Mouse (Mus musculus) 3134 (cell line): Measurements from ENCODE around the gene Eif1.
"Not testable (repeated sequence)": the region's sequence is repeated elsewhere in the genome, so short reads cannot be mapped to it uniquely, and the experiment has no call there.

ENCODE experiments used
- DNase-seq: peaks from one replicate; pipeline ENCODE4 v3.0.0-alpha.2; 2011; ENCODE audit warnings: low spot score; ENCODE audit not compliant: insufficient read length; ENCODE audit errors: extremely low read depth

Eif1 gene

GRCm38 (mm10) chr11:100344269-100344668 lies 24.6 kb downstream of the Eif1 start:
- no peak for DNase-seq

DNA sequence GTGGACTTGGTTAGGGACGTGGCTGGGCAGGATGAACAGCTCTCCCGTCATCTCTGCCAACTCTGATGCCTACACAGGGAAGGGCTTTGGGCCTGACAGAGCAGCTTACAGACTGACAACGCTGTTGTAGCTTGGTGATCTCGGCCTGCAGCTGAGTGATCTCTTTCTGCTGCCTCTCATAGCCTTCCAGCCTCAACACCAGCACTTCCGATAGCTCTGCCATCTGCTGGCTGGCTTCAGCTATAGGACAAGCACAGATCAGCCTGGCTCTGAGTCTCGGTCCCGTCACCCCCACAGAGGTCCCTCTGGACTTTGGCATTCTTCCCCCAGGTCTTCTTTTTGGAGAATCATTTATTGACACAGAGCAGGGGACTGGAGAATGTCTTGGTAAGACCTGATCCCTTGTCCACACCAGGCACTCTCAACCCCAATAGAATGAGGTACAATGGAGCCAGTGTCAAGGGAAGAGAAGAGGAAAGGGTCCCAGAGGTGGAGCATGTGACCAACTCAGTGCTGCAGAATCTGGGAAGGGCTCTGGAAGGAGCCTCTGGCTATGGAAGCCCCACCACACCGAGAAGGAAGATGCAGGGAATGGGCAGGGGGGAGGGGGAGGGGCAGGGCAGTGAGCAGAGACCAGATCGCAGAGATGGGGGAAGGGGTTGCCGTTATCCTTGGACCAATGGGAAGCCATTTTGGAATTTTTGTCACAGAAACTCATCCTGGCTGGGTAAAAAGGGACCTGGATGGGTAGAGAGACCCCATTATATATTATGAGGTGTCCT lies 32.6 kb downstream of the Eif1 start:
- DNase-seq: no peak

GRCm38 (mm10) chr11:100355151-100355951 lies 35.7 kb downstream of the Eif1 start:
- DNase-seq: peak; percentile 60

DNA sequence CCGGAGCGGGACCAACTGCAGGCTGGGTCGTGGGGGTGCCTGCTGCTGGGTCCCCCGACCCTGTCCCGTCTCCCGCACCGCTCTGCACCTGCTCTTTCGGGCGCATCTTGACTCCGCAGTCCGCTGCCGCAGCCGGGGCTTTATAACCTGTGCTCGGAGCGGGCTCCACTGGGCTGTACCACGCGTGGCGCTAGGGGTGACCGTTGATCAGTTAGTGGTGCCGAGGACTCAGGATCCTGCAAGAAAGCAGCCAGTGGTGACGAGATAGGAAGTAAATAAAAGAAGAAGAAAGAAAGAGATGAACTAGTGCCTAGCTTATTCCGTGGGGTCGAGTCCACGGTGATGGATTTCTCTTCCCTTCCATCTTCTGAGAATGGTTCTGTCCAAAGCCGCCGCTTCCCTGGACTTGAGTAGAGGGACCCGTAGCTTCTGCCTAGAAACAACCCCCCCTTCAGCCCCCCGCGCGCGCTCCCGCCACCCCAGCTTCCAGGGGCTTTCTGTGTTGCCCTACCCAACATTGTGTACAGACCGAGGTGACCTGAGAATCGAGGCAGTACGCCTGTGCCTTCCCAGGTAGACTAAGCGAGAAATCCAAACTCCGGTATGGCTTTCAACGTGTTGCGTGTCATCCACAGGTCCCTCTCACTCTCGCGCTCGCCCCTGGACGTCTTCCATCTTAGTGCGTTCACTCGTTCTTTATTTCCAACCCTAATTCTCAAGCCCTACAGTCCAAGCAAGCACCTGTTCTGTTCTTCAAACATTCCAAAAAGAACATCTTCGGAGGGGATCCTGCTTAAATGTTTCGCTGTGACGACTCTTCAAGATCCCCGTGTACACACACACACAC lies 36.5 kb downstream of the Eif1 start, which contains the start of gene Hap1:
TSS of gene Hap1 (minus strand) at position 157 of the 847 bp plus-strand sequence.
- DNase-seq: peak; percentile 63

DNA sequence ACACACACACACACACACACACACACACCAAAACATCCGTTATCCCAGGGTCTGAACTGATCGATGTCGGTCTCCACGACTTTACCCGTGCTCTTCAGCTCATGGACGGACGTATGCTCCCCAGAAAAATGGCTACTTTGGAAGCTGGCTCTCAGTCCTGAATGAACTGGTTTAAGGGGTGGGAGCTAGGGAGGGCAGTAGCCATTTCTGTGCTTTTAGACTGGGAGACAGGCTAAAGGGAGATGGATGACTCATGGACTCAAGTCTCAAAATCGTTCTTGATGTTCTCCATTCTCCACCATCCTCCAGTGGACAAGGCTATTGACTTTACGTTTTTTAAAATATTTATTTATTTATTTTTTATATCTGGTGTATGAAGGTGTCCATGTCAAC lies 37.1 kb downstream of the Eif1 start:
- no peak for DNase-seq

DNA sequence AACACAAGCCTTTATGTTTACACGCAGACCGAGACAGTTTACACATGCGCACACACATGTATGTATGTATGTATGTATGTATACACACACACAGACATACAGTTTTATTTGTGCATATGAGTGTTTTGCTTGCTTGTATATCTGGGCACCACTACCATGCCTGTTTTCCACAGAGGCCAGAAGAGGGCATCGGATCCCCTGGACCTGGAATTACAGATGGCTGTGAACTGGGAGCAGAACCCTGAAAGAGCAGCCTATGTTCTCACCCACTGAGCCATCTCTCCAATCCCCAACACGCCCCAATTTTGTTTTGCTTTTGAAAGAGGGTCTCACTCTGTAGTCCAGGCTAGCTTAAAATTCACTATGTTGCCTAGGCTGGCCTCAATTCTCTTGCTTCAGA lies 37.7 kb downstream of the Eif1 start:
- no peak for DNase-seq

- no peak for DNase-seq
Measured at GRCm38 (mm10) chr11:100360175-100360574, 40.5 kb downstream of the Eif1 start.

DNA sequence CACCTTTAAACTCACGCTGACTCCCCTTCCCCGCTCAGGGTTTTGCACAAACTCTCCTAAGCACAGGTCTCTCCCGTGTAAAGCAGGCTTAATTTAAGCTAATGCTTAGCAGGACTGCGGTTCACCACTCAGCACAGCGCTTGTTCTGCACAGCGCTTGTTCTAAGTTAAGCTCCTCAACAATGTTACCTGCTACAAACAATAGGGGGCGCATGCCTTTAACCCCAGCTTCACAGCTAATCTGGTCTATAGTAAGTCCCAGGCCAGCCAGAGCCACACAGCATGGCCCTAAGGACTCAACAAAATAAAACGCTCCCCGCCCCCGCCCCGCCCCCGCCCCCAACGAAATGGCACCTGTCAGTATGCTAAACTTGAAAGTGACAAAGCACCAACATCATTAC lies 41.4 kb downstream of the Eif1 start:
- DNase-seq: not testable (repeated sequence)

DNA sequence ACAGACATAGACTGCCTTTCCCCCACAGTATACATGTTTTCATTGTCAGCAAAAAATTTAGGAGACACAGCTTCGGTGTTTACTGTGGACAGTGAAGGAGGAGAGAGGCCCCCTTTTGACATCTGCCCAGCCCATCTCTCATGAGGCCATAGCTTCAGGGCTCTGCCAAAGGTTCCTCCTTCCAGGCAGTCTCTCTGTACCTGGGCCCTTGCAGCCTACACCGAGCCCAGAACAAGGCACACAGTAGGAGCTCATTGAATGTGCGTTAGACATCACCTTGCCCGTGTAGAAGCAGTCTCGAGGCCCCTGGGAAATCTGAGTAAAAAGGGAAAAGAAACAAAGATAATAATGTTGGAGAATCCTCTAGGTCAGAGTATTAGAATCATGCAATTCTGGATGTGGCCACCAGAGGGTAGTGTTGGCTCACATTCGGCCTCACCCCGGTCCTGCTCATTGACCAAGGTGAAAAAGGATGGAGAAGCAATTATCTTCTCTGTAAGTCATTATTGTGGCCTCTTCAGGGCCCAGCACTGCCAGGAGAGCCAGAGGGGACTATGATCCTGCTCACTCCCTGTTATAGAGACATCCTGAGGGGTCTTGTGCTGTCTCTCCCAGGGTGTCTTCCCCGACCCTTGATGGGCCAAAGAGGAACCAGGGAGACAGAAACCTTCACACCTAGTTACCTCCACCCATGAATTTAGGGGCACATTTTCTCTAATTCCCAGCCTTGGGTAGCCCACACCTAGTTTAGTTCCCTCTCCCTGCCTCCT lies 42.7 kb downstream of the Eif1 start:
- DNase-seq: no peak

- peak; percentile 40 for DNase-seq
Measured at GRCm38 (mm10) chr11:100362979-100363562, 43.4 kb downstream of the Eif1 start.

DNA sequence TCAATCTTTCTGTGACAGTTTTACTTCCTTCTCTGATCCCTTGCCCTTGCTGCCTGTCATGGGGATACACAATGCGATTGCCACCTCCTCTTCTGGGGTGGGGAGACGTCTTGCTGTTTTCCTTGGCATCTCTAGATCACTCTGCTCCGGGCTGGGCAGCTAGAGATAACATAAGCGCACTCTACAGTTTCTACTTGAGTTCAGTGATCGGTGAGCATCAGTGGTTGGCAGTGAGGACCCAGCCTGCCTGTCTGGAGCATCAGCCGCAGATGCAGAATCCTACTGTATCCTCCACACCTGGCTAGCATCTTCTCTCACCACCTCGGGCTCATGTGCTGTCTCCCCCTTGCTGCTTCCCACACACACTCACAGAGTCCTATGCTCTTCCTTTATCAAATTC lies 49.5 kb downstream of the Eif1 start:
- DNase-seq: no peak

- DNase-seq: no peak
Measured at GRCm38 (mm10) chr11:100369822-100370221, 50.1 kb downstream of the Eif1 start.
